ENCODE assay signal across 14 mouse cellular contexts in genomic region chr7:5899238-5899637, GRCm38 (mm10).
DNase-seq lines count a peak whose midpoint lies in the region.
"Had no signal": no experiment of that assay in that cellular context is flagged by ENCODE, and none has a peak within 500 bp of the region (broad histone marks: within the 10 kb centered on the region; RNA-seq: fewer than 3 reads in every experiment).

No protein-coding gene starts in this region.

- DNase-seq in cerebellum, adult 9-10 months = peak; percentile 0
- no peak for DNase-seq in cerebellum, adult 9-11 months
- DNase-seq in R1 (ENCODE audit: low read depth, low spot score) = peak; percentile 79
- no peak for DNase-seq in kidney, adult 11 months
- DNase-seq in urinary bladder, postnatal 4 days (ENCODE audit: low spot score in 2 of 2) = no peak
- DNase-seq: adrenal gland, adult 8-10 months; adrenal gland, postnatal 14 days; adrenal gland, postnatal 36 days; B cell, adult 2 months; cerebellum, adult 11-12 months; cerebellum, adult 2 months; cerebellum, postnatal 10 days; cerebellum, postnatal 25 days; forebrain, postnatal 0 days had no signal

Comparison
In these comparisons a context has a peak if more than half of its experiments do, and no peak if none do; other contexts are left out.
1. DNase-seq: peak in cerebellum, adult 9-10 months (single experiment) and R1 (single experiment); none in cerebellum, adult 9-11 months (single experiment), kidney, adult 11 months (single experiment) and urinary bladder, postnatal 4 days (0 of 2).